Mouse (Mus musculus): Measurements from ENCODE around the gene Rbpj. TPM values are rescaled to one million over a fixed set of nuclear protein-coding genes. Genes with fewer than 3 reads are reported as not detected.
A peak's percentile ranks its signal among the peaks of the same experiment; 100 is the strongest.

Gene Rbpj
- polyA plus RNA-seq, 1 experiment from 2014 or later, result 49.4 TPM

DNA sequence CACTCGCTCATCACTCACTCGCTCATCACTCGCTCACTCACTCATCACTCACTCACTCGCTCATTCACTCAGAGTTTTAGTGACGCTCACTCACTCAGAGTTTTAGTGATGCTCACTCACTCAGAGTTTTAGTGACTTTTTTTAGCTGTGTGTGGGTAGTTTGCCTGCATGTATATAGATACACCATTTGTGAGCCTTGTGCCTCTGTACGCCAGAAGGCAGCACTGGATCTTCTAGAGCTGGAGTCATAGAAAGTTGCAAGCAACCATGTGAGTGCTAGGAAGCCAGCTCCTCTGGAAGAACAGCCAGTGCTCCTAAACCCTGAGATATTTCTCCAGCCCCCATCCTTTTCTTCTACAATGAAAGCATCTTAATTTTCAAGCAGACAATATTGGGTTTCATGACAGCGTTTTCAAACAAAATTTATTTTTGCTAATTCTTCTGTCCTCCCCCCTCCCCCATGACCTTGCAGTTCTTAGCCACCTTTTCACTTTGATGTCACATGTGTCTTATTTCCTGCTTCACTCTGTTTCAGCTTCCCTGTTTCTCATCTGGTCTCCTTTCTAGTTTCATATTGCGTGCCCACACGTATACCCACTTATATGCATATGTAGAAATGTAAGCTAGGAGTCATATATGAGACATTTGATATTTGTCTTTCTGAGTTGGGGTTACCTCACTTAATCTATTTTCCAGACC is 118.3 kb downstream of the Rbpj start:
- Histone ChIP-seq H3K4me3 (ENCODE audit: low read depth, low read length) (no peak overlapping the region), H3K9ac (ENCODE audit: low read length) (no peak overlapping the region), H3K4me1 (ENCODE audit: control insufficient read depth, insufficient read depth, low read length) (peaks cover 3% of the 10 kb centered on the region; the same call in 1 of the 2 replicates), H3K4me2 (ENCODE audit: low read length) (no peak overlapping the region), H3K27ac (ENCODE audit: low read depth, low read length) (no peak overlapping the region), H3K27me3 (replicated peaks; ENCODE audit: control insufficient read depth, insufficient read depth, low read length) (no peaks in the 10 kb centered on the region), H3K9me3 (replicated peaks; ENCODE audit: control insufficient read depth, low read length) (no peaks in the 10 kb centered on the region), H3K36me3 (ENCODE audit: control insufficient read depth, insufficient read depth, low read length) (no peaks in the 10 kb centered on the region)
- WGBS, result 95% methylated on average over 9 of the region's 9 CpGs
- no peak for DNase-seq (ENCODE audit: low spot score)
- no peak for ATAC-seq

DNA sequence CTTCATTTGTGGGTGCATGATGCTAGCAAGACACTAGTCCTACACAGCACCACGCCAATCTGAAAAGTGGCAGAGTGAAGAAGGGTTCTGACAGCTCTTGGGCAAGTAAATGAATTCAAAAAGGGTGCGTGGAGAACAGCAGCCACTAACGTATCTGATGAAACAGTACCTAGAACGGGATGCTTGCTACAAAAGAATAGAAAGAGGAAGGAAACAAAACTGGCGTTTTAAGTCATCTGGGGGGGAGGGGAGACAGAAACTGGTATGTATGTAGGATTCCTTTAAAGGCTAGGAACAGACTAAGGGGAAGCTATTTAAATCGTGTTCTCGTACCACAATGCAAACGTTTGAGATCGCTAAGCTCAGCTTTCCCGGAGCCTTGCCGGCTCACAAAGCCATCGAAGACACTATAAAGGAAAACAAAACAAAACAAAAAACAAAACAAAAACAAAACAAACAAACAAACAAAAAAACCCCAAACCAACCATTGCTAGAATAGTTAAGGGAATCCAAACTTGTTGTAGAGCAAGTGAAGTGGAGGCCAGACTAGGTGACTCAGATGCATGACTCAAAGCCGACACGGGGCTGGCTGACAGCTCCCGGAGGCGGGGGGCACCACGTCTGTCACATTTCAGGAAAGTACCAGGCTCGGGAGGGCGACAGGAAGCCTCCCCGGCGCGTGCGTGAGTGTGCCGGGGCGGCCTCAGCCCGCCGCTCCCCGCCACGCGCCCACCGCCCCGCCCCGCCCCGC is 122.6 kb downstream of the Rbpj start:
- Histone ChIP-seq H3K4me3 (ENCODE audit: low read depth, low read length) (peak overlapping the region; percentile 90), H3K9ac (ENCODE audit: low read length) (peak overlapping the region; percentile 76), H3K9me3 (replicated peaks; ENCODE audit: control insufficient read depth, low read length) (no peaks in the 10 kb centered on the region), H3K4me1 (ENCODE audit: control insufficient read depth, insufficient read depth, low read length) (peaks cover 20% of the 10 kb centered on the region), H3K4me2 (ENCODE audit: low read length) (peak overlapping the region; percentile 90), H3K27me3 (replicated peaks; ENCODE audit: control insufficient read depth, insufficient read depth, low read length) (no peaks in the 10 kb centered on the region), H3K36me3 (ENCODE audit: control insufficient read depth, insufficient read depth, low read length) (no peaks in the 10 kb centered on the region), H3K27ac (ENCODE audit: low read depth, low read length) (peak overlapping the region; percentile 87)
- WGBS, result 1% methylated on average over 33 of the region's 34 CpGs
- ATAC-seq (peak; percentile 49), DNase-seq (ENCODE audit: low spot score) (peak; percentile 38)

GRCm38 (mm10) chr5:53589172-53589960 is 123.4 kb downstream of the Rbpj start:
- peak overlapping the region; percentile 98 for H3K27ac ChIP-seq (ENCODE audit: low read depth, low read length)
- H3K4me3 ChIP-seq (ENCODE audit: low read depth, low read length), result peak overlapping the region; percentile 90
- no peaks in the 10 kb centered on the region for H3K27me3 ChIP-seq (replicated peaks; ENCODE audit: control insufficient read depth, insufficient read depth, low read length)
- peak; percentile 88 for ATAC-seq
- H3K9ac ChIP-seq (ENCODE audit: low read length), result peak overlapping the region; percentile 99
- peaks cover 24% of the 10 kb centered on the region for H3K4me1 ChIP-seq (ENCODE audit: control insufficient read depth, insufficient read depth, low read length)
- under 1% methylated on average over 71 of the region's 72 CpGs for WGBS
- no peaks in the 10 kb centered on the region for H3K9me3 ChIP-seq (replicated peaks; ENCODE audit: control insufficient read depth, low read length)
- H3K36me3 ChIP-seq (ENCODE audit: control insufficient read depth, insufficient read depth, low read length), result no peaks in the 10 kb centered on the region
- DNase-seq (ENCODE audit: low spot score), result peak; percentile 98
- H3K4me2 ChIP-seq (ENCODE audit: low read length), result peak overlapping the region; percentile 90

DNA sequence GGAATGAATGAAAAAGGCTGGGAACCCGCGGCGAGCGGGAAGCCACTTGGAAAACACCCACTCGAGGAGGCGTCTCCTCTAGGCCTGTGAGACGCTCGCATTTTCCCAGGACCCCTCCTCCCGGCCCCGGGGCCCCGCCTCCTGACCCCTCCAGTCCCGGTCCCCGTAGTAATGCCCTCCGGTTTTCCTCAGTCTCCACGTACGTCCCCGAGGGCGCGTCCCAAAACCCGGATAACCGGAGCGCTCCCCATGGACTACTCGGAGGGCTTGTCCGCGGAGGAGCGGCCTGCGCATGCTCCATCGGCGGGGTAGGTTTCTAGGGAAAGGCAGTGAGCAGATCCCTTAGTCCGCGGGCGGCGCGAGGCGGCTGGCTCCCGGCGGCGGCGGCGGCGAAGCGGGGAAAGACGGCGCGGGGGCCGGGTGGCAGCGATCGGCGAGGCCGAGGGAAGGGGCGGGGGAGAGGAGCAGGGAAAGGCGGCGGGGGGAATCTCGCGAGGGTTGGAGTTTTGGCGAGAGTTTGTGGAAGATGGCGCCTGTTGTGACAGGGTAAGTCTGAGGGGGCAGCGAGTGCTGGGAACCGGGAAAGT is 124.3 kb downstream of the Rbpj start:
- H3K9me3 ChIP-seq (replicated peaks; ENCODE audit: control insufficient read depth, low read length), result no peaks in the 10 kb centered on the region
- ATAC-seq (peak; percentile 78), DNase-seq (ENCODE audit: low spot score) (peak; percentile 99)
- no peaks in the 10 kb centered on the region for H3K36me3 ChIP-seq (ENCODE audit: control insufficient read depth, insufficient read depth, low read length)
- peaks cover 24% of the 10 kb centered on the region for H3K4me1 ChIP-seq (ENCODE audit: control insufficient read depth, insufficient read depth, low read length)
- WGBS, result under 1% methylated on average over 58 of the region's 59 CpGs
- peak overlapping the region; percentile 98 for H3K27ac ChIP-seq (ENCODE audit: low read depth, low read length)
- no peaks in the 10 kb centered on the region for H3K27me3 ChIP-seq (replicated peaks; ENCODE audit: control insufficient read depth, insufficient read depth, low read length)
- peak overlapping the region; percentile 99 for H3K9ac ChIP-seq (ENCODE audit: low read length)
- peak overlapping the region; percentile 90 for H3K4me2 ChIP-seq (ENCODE audit: low read length)
- peak overlapping the region; percentile 90 for H3K4me3 ChIP-seq (ENCODE audit: low read depth, low read length)

- Histone ChIP-seq H3K4me1 (ENCODE audit: control insufficient read depth, insufficient read depth, low read length) (peaks cover 24% of the 10 kb centered on the region), H3K27me3 (replicated peaks; ENCODE audit: control insufficient read depth, insufficient read depth, low read length) (no peaks in the 10 kb centered on the region), H3K9ac (ENCODE audit: low read length) (peak overlapping the region; percentile 99), H3K27ac (ENCODE audit: low read depth, low read length) (peak overlapping the region; percentile 98), H3K4me3 (ENCODE audit: low read depth, low read length) (peak overlapping the region; percentile 90), H3K9me3 (replicated peaks; ENCODE audit: control insufficient read depth, low read length) (no peaks in the 10 kb centered on the region), H3K4me2 (ENCODE audit: low read length) (peak overlapping the region; percentile 90), H3K36me3 (ENCODE audit: control insufficient read depth, insufficient read depth, low read length) (no peaks in the 10 kb centered on the region)
- ATAC-seq (peak; percentile 3), DNase-seq (ENCODE audit: low spot score) (peak; percentile 64)
- WGBS, result under 1% methylated on average over 29 of the region's 67 CpGs
Measured at GRCm38 (mm10) chr5:53590875-53591682, 125.1 kb downstream of the Rbpj start.

DNA sequence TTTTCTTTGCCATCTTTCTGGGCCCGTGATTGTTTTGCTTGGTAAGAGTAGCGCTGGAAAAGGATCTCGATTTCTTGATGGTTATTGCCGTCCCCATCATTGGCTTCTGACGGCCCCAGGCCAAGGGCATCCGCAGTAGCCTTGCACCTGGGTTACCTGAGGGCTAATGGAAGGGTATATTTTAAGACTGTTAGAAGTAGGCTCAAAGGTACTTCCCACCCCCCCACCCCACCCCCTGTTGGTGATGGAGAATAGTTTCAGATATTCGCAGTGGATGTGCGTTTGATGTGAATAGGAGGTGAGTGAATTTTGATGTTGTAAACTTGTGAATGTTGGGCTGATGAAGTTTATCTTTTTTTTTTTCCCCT is 125.7 kb downstream of the Rbpj start:
- Histone ChIP-seq H3K36me3 (ENCODE audit: control insufficient read depth, insufficient read depth, low read length) (no peaks in the 10 kb centered on the region), H3K27me3 (replicated peaks; ENCODE audit: control insufficient read depth, insufficient read depth, low read length) (no peaks in the 10 kb centered on the region), H3K9ac (ENCODE audit: low read length) (peak overlapping the region; percentile 99), H3K4me3 (ENCODE audit: low read depth, low read length) (peak overlapping the region; percentile 90), H3K4me2 (ENCODE audit: low read length) (peak overlapping the region; percentile 90), H3K9me3 (replicated peaks; ENCODE audit: control insufficient read depth, low read length) (no peaks in the 10 kb centered on the region), H3K4me1 (ENCODE audit: control insufficient read depth, insufficient read depth, low read length) (peaks cover 24% of the 10 kb centered on the region), H3K27ac (ENCODE audit: low read depth, low read length) (peak overlapping the region; percentile 98)
- WGBS, result under 1% methylated on average over 8 of the region's 8 CpGs
- DNase-seq (ENCODE audit: low spot score) (peak; percentile 14), ATAC-seq (no peak)

DNA sequence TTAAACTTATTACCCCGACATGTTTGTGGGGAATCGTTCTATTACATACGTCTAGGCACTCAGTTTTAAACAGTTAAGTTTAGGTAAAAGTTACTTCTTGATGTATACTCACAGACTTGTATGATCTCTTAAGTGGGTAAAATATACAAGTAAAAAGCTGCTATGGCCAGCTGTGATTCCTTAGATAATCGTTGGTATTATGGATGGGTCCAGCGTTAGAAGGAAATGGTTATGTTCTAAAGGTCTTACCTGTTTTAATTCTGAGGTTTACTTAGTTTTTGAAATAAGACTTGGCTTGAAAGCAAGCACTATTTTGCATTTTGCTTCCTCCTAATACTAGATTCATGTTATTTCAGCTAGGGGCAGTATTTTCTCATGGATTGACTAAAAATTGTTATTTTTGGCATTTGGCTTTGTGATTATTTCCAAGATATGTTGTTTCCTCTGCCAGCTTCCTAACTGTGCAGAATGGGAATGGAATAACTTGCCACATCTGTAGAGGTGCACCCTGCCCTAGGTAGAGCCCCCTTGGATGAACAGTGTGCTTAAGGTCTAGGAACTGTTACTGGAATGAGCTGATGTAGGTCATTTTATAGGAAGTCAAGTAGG is 127.2 kb downstream of the Rbpj start:
- Histone ChIP-seq H3K9ac (ENCODE audit: low read length) (peak overlapping the region; percentile 1; the same call in 1 of the 2 replicates), H3K4me1 (ENCODE audit: control insufficient read depth, insufficient read depth, low read length) (peaks cover 24% of the 10 kb centered on the region), H3K36me3 (ENCODE audit: control insufficient read depth, insufficient read depth, low read length) (no peaks in the 10 kb centered on the region), H3K4me2 (ENCODE audit: low read length) (peak overlapping the region; percentile 90; the same call in 1 of the 2 replicates), H3K4me3 (ENCODE audit: low read depth, low read length) (0 out of 2 replicates have a peak overlapping the region, but pooled peaks have one; percentile 90), H3K27ac (ENCODE audit: low read depth, low read length) (no peak overlapping the region), H3K9me3 (replicated peaks; ENCODE audit: control insufficient read depth, low read length) (no peaks in the 10 kb centered on the region), H3K27me3 (replicated peaks; ENCODE audit: control insufficient read depth, insufficient read depth, low read length) (no peaks in the 10 kb centered on the region)
- WGBS, result 84% methylated on average over 5 of the region's 5 CpGs
- DNase-seq (ENCODE audit: low spot score) (peak; percentile 10), ATAC-seq (no peak)

Measured in forebrain, embryonic 14.5 days (tissue).